Mouse (Mus musculus) hindbrain, embryonic 11.5 days (tissue): ENCODE measurements around the gene Ntn1. TPM values are rescaled to one million over a fixed set of nuclear protein-coding genes. Genes with fewer than 3 reads are reported as not detected.

Experiments used
- ATAC-seq: fragments of 200-750 bp; cut with Nextera tagmentation; 2 replicates; pipeline ENCODE4 v1.8.0; 2017; ENCODE audit warnings: mild to moderate bottlenecking, moderate TSS enrichment, moderate library complexity; ENCODE audit not compliant: low FRiP score
- DNase-seq: peaks from one replicate; pipeline ENCODE4 v3.0.0-alpha.2; 2015; ENCODE audit warnings: low spot score
- H3K27ac ChIP-seq: fragments of 300-500 bp; sonication (generic); 2 replicates; pipeline ENCODE4 v1.5.1; 2014; ENCODE audit warnings: mild to moderate bottlenecking, low read depth, low read length
- H3K27me3 ChIP-seq: fragments of 300-500 bp; sonication (generic); 2 replicates; pipeline ENCODE4 v1.6.1; 2014; ENCODE audit warnings: mild to moderate bottlenecking, low read length, moderate library complexity, mixed read lengths; ENCODE audit not compliant: control insufficient read depth, insufficient read depth
- H3K36me3 ChIP-seq: fragments of 300-500 bp; sonication (generic); 2 replicates; pipeline ENCODE4 v1.6.1; 2014; ENCODE audit warnings: mild to moderate bottlenecking, low read length, moderate library complexity, mixed read lengths; ENCODE audit not compliant: control insufficient read depth, insufficient read depth
- H3K4me1 ChIP-seq: fragments of 300-500 bp; sonication (generic); replicated peaks from 2 replicates; pipeline ENCODE4 v1.6.1; 2014; ENCODE audit warnings: low read length, mixed read lengths; ENCODE audit not compliant: control insufficient read depth, insufficient read depth
- H3K4me2 ChIP-seq: fragments of 300-500 bp; sonication (generic); replicated peaks from 2 replicates; pipeline ENCODE4 v1.6.1; 2014; ENCODE audit warnings: mild to moderate bottlenecking, low read depth, low read length
- H3K4me3 ChIP-seq: fragments of 300-500 bp; sonication (generic); 2 replicates; pipeline ENCODE4 v1.5.1; 2014; ENCODE audit warnings: low read depth, low read length
- H3K9ac ChIP-seq: fragments of 300-500 bp; sonication (generic); 2 replicates; pipeline ENCODE4 v1.6.1; 2014; ENCODE audit warnings: low read depth, low read length
- H3K9me3 ChIP-seq: fragments of 300-500 bp; sonication (generic); 2 replicates; pipeline ENCODE4 v1.6.1; 2016; ENCODE audit warnings: low read length; ENCODE audit not compliant: control insufficient read depth
- WGBS: fragments of 180-500 bp; shearing (Covaris S2); extraction: QIAGEN DNeasy Blood & Tissue Kit; methylation state at CpG from one replicate; pipeline ENCODE4 v1.1.7; 2014; 5-methylcytosine and 5-hydroxymethylcytosine counted together
- polyA plus RNA-seq: library from polyadenylated mRNA; unstranded; fragments of >200 nt; fragmentation: Nextera tagmentation; extraction: Ambion mirVana; gene quantifications from 2 replicates; pipeline ENCODE4 v1.2.1, GENCODE M21; 2014

The Ntn1 gene
- polyA plus RNA-seq, 1 experiment from 2014 or later, result 11.9 TPM

DNA sequence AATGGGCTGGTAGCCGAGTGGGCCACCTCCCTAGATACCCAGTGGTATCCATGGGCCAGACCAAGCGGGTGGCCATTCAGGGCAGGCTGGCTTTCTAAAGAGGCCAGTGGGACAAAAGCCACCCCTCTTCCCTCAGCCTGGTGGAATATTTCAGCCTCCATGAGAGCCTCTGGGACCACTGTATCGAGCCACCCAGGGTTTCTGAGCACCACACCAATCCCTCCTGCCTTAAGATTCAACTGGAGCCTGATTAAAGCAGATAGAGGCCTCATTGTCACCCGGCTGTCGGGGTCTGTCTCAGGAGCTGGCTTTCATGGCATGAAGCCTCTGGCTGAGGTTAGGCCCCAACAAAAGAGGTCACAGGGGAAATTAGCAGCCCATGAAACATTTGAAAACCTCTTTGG is 174.0 kb downstream of the Ntn1 start:
- DNase-seq (peak; percentile 37), ATAC-seq (peak; percentile 54; the same call in 1 of the 2 replicates)
- WGBS, result 21% methylated on average over 5 of the region's 5 CpGs
- no peaks in the 10 kb centered on the region for H3K36me3 ChIP-seq
- 0 out of 2 replicates have a peak overlapping the region, but pooled peaks have one; percentile 1 for H3K9ac ChIP-seq
- 0 out of 2 replicates have a peak, but pooled peaks cover 2% of the 10 kb centered on the region for H3K9me3 ChIP-seq
- no peak overlapping the region for H3K4me3 ChIP-seq
- peaks cover 7% of the 10 kb centered on the region; the same call in 1 of the 2 replicates for H3K27me3 ChIP-seq
- no peak overlapping the region for H3K4me2 ChIP-seq
- H3K4me1 ChIP-seq, result peaks cover 13% of the 10 kb centered on the region
- H3K27ac ChIP-seq, result peak overlapping the region; percentile 53; the same call in 1 of the 2 replicates

DNA sequence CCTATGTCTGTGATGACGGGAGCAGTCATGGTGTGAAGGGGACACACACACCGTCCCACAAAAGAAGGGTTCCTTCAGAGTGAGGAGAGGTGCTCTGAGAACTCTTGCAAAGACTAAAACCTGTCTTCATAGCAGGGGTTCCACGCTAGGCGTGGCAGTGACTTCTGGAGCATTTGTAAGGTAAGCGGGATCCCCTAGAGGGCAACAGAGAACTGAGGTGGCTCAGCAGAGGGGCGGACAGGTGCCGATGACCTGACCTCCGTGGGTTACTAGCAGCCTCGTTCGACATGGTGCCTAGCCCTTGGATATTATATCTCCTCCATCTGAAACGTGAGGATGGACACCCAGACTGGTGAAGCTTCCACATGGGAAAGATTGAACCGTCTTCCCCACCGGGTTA is 177.5 kb downstream of the Ntn1 start:
- no peak overlapping the region for H3K4me3 ChIP-seq
- H3K36me3 ChIP-seq, result no peaks in the 10 kb centered on the region
- ATAC-seq, result no peak
- no peak overlapping the region for H3K4me2 ChIP-seq
- H3K9ac ChIP-seq, result no peak overlapping the region
- H3K27ac ChIP-seq, result no peak overlapping the region
- no peak for DNase-seq
- peaks cover 5% of the 10 kb centered on the region for H3K4me1 ChIP-seq
- WGBS, result 75% methylated on average over 13 of the region's 13 CpGs
- 0 out of 2 replicates have a peak, but pooled peaks cover 7% of the 10 kb centered on the region for H3K27me3 ChIP-seq
- H3K9me3 ChIP-seq, result no peaks in the 10 kb centered on the region

- ATAC-seq (no peak), DNase-seq (no peak)
- no peak overlapping the region for H3K27ac ChIP-seq
- H3K4me3 ChIP-seq, result no peak overlapping the region
- H3K4me2 ChIP-seq, result no peak overlapping the region
- no peak overlapping the region for H3K9ac ChIP-seq
- H3K36me3 ChIP-seq, result no peaks in the 10 kb centered on the region
- H3K4me1 ChIP-seq, result peaks cover 3% of the 10 kb centered on the region
- 0 out of 2 replicates have a peak, but pooled peaks cover 6% of the 10 kb centered on the region for H3K27me3 ChIP-seq
- no peaks in the 10 kb centered on the region for H3K9me3 ChIP-seq
- 89% methylated on average over 7 of the region's 7 CpGs for WGBS
These were observed 178.4 kb downstream of the Ntn1 start for GRCm38 (mm10) chr11:68222209-68222608.

- Histone ChIP-seq H3K27me3 (0 out of 2 replicates have a peak, but pooled peaks cover 5% of the 10 kb centered on the region), H3K4me1 (peaks cover 8% of the 10 kb centered on the region; the same call in 1 of the 2 replicates), H3K9ac (no peak overlapping the region), H3K4me3 (no peak overlapping the region), H3K27ac (no peak overlapping the region), H3K9me3 (no peaks in the 10 kb centered on the region), H3K36me3 (no peaks in the 10 kb centered on the region), H3K4me2 (no peak overlapping the region)
- DNase-seq (peak; percentile 33), ATAC-seq (no peak)
- 61% methylated on average over 4 of the region's 4 CpGs for WGBS
These were observed 179.9 kb downstream of the Ntn1 start for GRCm38 (mm10) chr11:68220733-68221132.

- Histone ChIP-seq H3K9ac (no peak overlapping the region), H3K4me1 (peaks cover 25% of the 10 kb centered on the region), H3K27ac (peak overlapping the region; percentile 83), H3K4me3 (no peak overlapping the region), H3K36me3 (no peaks in the 10 kb centered on the region), H3K4me2 (no peak overlapping the region), H3K9me3 (no peaks in the 10 kb centered on the region), H3K27me3 (no peaks in the 10 kb centered on the region; the same call in 1 of the 2 replicates)
- ATAC-seq (0 out of 2 replicates have a peak, but pooled peaks have one; percentile 6), DNase-seq (peak; percentile 34)
- WGBS, result 45% methylated on average over 11 of the region's 11 CpGs
These were observed 184.6 kb downstream of the Ntn1 start for GRCm38 (mm10) chr11:68216041-68216440.

DNA sequence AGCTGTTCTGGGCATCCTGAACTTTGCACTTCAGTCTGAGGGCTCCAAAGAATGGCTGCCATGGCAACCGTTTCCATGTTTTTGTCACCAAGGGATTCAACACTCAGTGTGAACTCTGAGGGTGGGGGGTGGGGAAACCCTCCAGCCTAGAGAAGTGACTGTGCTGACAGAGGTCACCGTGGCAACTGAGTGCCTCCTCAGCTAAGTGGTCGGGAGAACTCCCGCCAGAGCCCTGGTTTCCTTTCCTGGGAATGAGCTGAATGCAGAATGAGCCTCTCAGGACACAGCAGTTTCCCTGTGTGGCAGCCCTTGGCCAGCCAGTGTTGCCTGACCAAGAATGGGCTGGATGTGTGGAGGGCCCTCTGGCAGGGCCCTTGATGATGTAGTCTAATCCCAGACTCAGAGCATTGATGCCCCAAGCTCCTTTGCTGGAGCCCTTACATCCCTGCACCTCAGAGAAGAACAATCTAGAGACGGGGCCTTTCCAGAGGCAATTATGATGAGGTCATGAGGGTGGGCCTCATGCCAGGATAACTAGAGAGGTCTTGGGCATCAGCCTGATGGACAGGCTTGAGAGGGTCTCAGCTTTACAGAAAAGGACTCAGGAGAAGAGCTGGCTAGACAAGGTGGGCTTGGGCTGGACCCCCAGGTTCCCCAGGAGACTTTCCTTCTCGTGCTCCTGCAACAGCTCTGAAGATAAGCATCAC is 185.3 kb downstream of the Ntn1 start:
- DNase-seq (peak; percentile 91), ATAC-seq (peak; percentile 79)
- H3K4me1 ChIP-seq, result peaks cover 25% of the 10 kb centered on the region
- peak overlapping the region; percentile 86 for H3K27ac ChIP-seq
- no peaks in the 10 kb centered on the region for H3K36me3 ChIP-seq
- no peaks in the 10 kb centered on the region; the same call in 1 of the 2 replicates for H3K27me3 ChIP-seq
- 18% methylated on average over 6 of the region's 6 CpGs for WGBS
- H3K9ac ChIP-seq, result no peak overlapping the region
- no peak overlapping the region for H3K4me3 ChIP-seq
- H3K9me3 ChIP-seq, result no peaks in the 10 kb centered on the region
- no peak overlapping the region; the same call in 1 of the 2 replicates for H3K4me2 ChIP-seq

DNA sequence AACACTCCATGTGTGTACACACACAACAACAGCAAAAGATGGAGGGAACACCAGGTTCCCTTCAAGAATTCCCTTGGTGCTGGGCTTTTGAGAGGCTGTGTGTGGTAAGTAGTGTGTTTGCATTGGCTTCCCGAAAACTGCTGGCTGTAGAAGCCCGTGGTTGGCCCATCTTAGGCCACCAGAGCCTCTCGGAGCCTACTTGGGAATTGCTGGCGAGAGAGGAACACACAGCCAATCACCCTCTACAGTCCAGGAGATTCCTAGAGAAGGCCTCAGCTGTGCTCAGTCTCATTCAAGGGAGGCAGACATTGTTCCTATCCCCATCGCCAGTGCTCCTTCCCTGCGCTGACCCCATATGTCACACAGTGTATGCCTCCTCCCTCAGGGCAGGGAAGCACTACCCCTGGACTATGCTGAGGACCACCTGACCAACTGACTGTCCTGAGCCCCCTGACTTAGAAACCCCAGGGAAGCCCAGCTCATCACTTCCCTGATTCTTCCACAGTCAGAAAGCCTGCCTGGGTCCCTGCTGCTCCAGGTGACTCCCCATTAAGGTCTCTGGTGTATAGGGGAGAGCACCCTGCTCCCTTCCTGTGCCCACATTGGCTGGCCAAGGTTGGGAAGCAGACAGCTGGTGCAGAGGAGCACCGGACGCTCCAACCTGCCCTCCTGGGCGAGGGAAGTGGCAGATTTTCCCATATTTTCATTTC is 186.0 kb downstream of the Ntn1 start:
- Histone ChIP-seq H3K27me3 (no peaks in the 10 kb centered on the region; the same call in 1 of the 2 replicates), H3K4me1 (peaks cover 25% of the 10 kb centered on the region), H3K4me2 (no peak overlapping the region; the same call in 1 of the 2 replicates), H3K36me3 (no peaks in the 10 kb centered on the region), H3K4me3 (no peak overlapping the region), H3K27ac (peak overlapping the region; percentile 86), H3K9ac (no peak overlapping the region), H3K9me3 (no peaks in the 10 kb centered on the region)
- 46% methylated on average over 9 of the region's 9 CpGs for WGBS
- ATAC-seq (peak; percentile 54), DNase-seq (peak; percentile 30)

- DNase-seq (no peak), ATAC-seq (no peak)
- no peaks in the 10 kb centered on the region for H3K36me3 ChIP-seq
- H3K4me1 ChIP-seq, result peaks cover 25% of the 10 kb centered on the region
- no peak overlapping the region for H3K9ac ChIP-seq
- peak overlapping the region; percentile 86; the same call in 1 of the 2 replicates for H3K27ac ChIP-seq
- no peaks in the 10 kb centered on the region; the same call in 1 of the 2 replicates for H3K27me3 ChIP-seq
- 83% methylated on average over 3 of the region's 3 CpGs for WGBS
- no peak overlapping the region for H3K4me3 ChIP-seq
- H3K9me3 ChIP-seq, result no peaks in the 10 kb centered on the region
- no peak overlapping the region for H3K4me2 ChIP-seq
These were observed 186.7 kb downstream of the Ntn1 start for GRCm38 (mm10) chr11:68213896-68214295.
